Mouse (Mus musculus): ENCODE data around the gene Npsr1.

GRCm38 (mm10) chr9:24099631-24100030 is 1.8 kb downstream of the Npsr1 start:
- TF ChIP-seq EP300 (IDR thresholded peaks at IDR 0.05; ENCODE audit: insufficient read depth, low read depth, low read length) (no peak), POLR2A (IDR thresholded peaks at IDR 0.05; ENCODE audit: insufficient read depth, low read depth, low read length) (no peak), CTCF (IDR thresholded peaks at IDR 0.05) (no peak)

Measured in heart, adult 2 months (tissue).